Mouse (Mus musculus) neural tube, embryonic 15.5 days (tissue): ENCODE data around the gene Iglon5. TPM values are rescaled to one million over a fixed set of nuclear protein-coding genes. Genes with fewer than 3 reads are reported as not detected.
A peak's percentile ranks its signal among the peaks of the same experiment; 100 is the strongest.

Source experiments
- ATAC-seq: fragments of 200-750 bp; cut with Nextera tagmentation; 2 replicates; pipeline ENCODE4 v1.8.0; 2017; ENCODE audit warnings: mild to moderate bottlenecking, moderate TSS enrichment, moderate library complexity; ENCODE audit not compliant: low FRiP score
- H3K27ac ChIP-seq: fragments of 300-500 bp; sonication (generic); replicated peaks from 2 replicates; pipeline ENCODE4 v1.5.1; 2015; ENCODE audit warnings: mild to moderate bottlenecking, inconsistent platforms
- H3K27me3 ChIP-seq: fragments of 300-500 bp; sonication (generic); replicated peaks from 2 replicates; pipeline ENCODE4 v1.6.1; 2015; ENCODE audit warnings: inconsistent platforms
- H3K36me3 ChIP-seq: fragments of 300-500 bp; sonication (generic); 2 replicates; pipeline ENCODE4 v1.6.1; 2015; ENCODE audit warnings: inconsistent platforms
- H3K4me1 ChIP-seq: fragments of 300-500 bp; sonication (generic); 2 replicates; pipeline ENCODE4 v1.6.1; 2015; ENCODE audit warnings: inconsistent platforms
- H3K4me2 ChIP-seq: fragments of 300-500 bp; sonication (generic); 2 replicates; pipeline ENCODE4 v1.6.1; 2015; ENCODE audit warnings: inconsistent platforms, mild to moderate bottlenecking, moderate library complexity
- H3K4me3 ChIP-seq: fragments of 300-500 bp; sonication (generic); replicated peaks from 2 replicates; pipeline ENCODE4 v1.5.1; 2015; ENCODE audit warnings: mild to moderate bottlenecking, inconsistent platforms
- H3K9ac ChIP-seq: fragments of 300-500 bp; sonication (generic); replicated peaks from 2 replicates; pipeline ENCODE4 v1.6.1; 2015; ENCODE audit warnings: mild to moderate bottlenecking, inconsistent platforms
- H3K9me3 ChIP-seq: fragments of 300-500 bp; sonication (generic); replicated peaks from 2 replicates; pipeline ENCODE4 v1.6.1; 2016; ENCODE audit warnings: inconsistent platforms
- WGBS: fragments of 180-500 bp; shearing (Covaris S2); methylation state at CpG from one replicate; pipeline ENCODE4 v1.1.7; 2015; ENCODE audit warnings: mixed read lengths; 5-methylcytosine and 5-hydroxymethylcytosine counted together
- microRNA-seq: library from miRNA; unstranded; fragments of <30 nt; microRNA quantifications from one replicate; pipeline ENCODE4, GENCODE M21; 2017
- polyA plus RNA-seq: library from polyadenylated mRNA; unstranded; fragments of >200 nt; fragmentation: Nextera tagmentation; extraction: Ambion mirVana; gene quantifications from 2 replicates; pipeline ENCODE4 v1.2.1, GENCODE M21; 2015

The Iglon5 gene
- polyA plus RNA-seq, 1 experiment from 2014 or later: 14.0 TPM

DNA sequence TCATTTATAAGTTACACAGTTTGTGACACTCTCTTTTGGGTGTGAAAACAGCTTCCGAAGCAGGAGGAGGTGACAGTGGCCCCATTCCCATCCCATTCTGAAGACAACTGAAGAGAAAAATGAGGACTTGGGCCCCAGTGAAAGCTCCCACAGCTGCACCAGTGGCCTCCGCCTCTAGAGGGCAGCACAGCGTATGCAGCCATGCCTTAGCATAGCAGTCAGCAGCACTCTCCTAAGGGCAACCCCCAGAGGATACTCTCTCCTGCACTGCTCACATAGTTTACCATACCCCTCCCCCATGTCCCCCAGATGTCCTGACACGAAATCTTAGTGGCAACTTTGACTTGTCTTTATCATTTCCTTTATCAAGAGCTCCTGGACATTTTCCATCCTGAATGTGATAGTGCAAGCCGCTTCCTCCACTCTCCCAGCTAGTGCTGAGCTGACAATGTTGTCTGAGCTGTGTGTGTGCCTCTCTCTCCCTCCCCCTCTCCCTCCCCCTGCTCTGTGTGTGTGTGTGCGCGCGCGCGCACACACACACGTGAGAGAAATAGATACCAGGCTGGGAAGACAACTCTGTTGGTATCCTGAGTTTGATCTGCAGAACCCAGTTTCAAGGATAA, 66.8 kb downstream of the Iglon5 start:
- no peak overlapping the region for H3K9ac ChIP-seq
- H3K4me3 ChIP-seq: no peak overlapping the region
- ATAC-seq: peak; percentile 93
- WGBS: 12% methylated on average over 11 of the region's 11 CpGs
- peak overlapping the region; percentile 47 for H3K4me2 ChIP-seq
- no peak overlapping the region for H3K27ac ChIP-seq
- no peaks in the 10 kb centered on the region for H3K9me3 ChIP-seq
- H3K27me3 ChIP-seq: no peaks in the 10 kb centered on the region
- peaks cover 4% of the 10 kb centered on the region; the same call in 1 of the 2 replicates for H3K4me1 ChIP-seq
- no peaks in the 10 kb centered on the region for H3K36me3 ChIP-seq

Small RNAs within 50 kb of the gene (microRNA-seq; reads per million reads assigned to microRNA genes)
- gene Mir7051: 0.69 reads per million

Other genes with a start within 250 kb of the Iglon5 start
- 17.8 and 18.6 TPM in 2 replicates for gene Zfp715, start 176.8 kb downstream of the Iglon5 start, polyA plus RNA-seq
- 0.12 and 0.49 TPM in 2 replicates for gene Siglecf, start 138.7 kb downstream of the Iglon5 start, polyA plus RNA-seq
- gene Siglecg, start 81.9 kb downstream of the Iglon5 start, polyA plus RNA-seq: 0.08 and 0.41 TPM in 2 replicates
- not detected in 2 replicates for gene Lim2, start 62.4 kb downstream of the Iglon5 start, polyA plus RNA-seq
- gene Nkg7, start 53.0 kb downstream of the Iglon5 start, polyA plus RNA-seq: 34.6 TPM in 1 of 2 replicates, not detected in the other
- gene Cldnd2, start 49.3 kb downstream of the Iglon5 start, polyA plus RNA-seq: not detected in 2 replicates
- 129 and 182 TPM in 2 replicates for gene Etfb, start 46.0 kb downstream of the Iglon5 start, polyA plus RNA-seq
- gene Gm45233, start 45.9 kb downstream of the Iglon5 start, polyA plus RNA-seq: 0.22 and 0.57 TPM in 2 replicates
- gene Vsig10l, start 26.9 kb downstream of the Iglon5 start, polyA plus RNA-seq: 16.4 and 21.2 TPM in 2 replicates
- 0.08 TPM in 1 of 2 replicates, not detected in the other for gene 4931406B18Rik, start 15.9 kb upstream of the Iglon5 start, polyA plus RNA-seq
- gene Cd33, start 54.4 kb upstream of the Iglon5 start, polyA plus RNA-seq: 1.3 and 1.8 TPM in 2 replicates
- 6.7 and 7.5 TPM in 2 replicates for gene Zfp658, start 72.2 kb upstream of the Iglon5 start, polyA plus RNA-seq
- 13.3 and 13.7 TPM in 2 replicates for gene Zfp719, start 89.5 kb upstream of the Iglon5 start, polyA plus RNA-seq
- gene Zfp819, start 117.1 kb upstream of the Iglon5 start, polyA plus RNA-seq: 0.32 and 0.42 TPM in 2 replicates
- gene Ceacam18, start 144.6 kb upstream of the Iglon5 start, polyA plus RNA-seq: 0.36 TPM in 1 of 2 replicates, not detected in the other
- gene Siglece, start 170.1 kb upstream of the Iglon5 start, polyA plus RNA-seq: 0.23 and 0.56 TPM in 2 replicates
- 19.9 and 22.3 TPM in 2 replicates for gene Ctu1, start 181.9 kb upstream of the Iglon5 start, polyA plus RNA-seq
- gene Klk14, start 200.3 kb upstream of the Iglon5 start, polyA plus RNA-seq: not detected in 2 replicates
- 0.17 and 0.38 TPM in 2 replicates for gene Klk13, start 222.5 kb upstream of the Iglon5 start, polyA plus RNA-seq